Mouse (Mus musculus): Measurements from ENCODE around the gene Pdcd1lg2. TPM values are rescaled to one million over a fixed set of nuclear protein-coding genes. Genes with fewer than 3 reads are reported as not detected.

Gene Pdcd1lg2
- total and polyA plus RNA-seq, 3 experiments = 1.7 to 5.4 TPM; not detected in 1

- H3K27me3 ChIP-seq (ENCODE audit: control insufficient read depth in 1 of 2, insufficient read depth in 2 of 2, low read length in 2 of 2) = no peaks in the 10 kb centered on the region
- TF ChIP-seq ZC3H11A (IDR thresholded peaks at IDR 0.05; ENCODE audit: low read depth, low read length) = no peak
- TF ChIP-seq HCFC1 (IDR thresholded peaks at IDR 0.05; ENCODE audit: low read depth, low read length) = no peak
- TF ChIP-seq TBP (IDR thresholded peaks at IDR 0.05; ENCODE audit: low read depth, low read length) = no peak
- TF ChIP-seq NRF1 (IDR thresholded peaks at IDR 0.05; ENCODE audit: insufficient read depth, low read depth, low read length, poor library complexity, severe bottlenecking) = no peak
- no peak for TF ChIP-seq POLR2A (IDR thresholded peaks at IDR 0.05; ENCODE audit: control insufficient read depth in 1 of 2, insufficient read depth in 1 of 2, low read depth in 1 of 2, low read length in 2 of 2, poor library complexity in 1 of 2)
- TF ChIP-seq KAT2A (conservative IDR thresholded peaks at IDR 0.05; ENCODE audit: low read depth, low read length) = no peak
- no peak for TF ChIP-seq ZNF384 (IDR thresholded peaks at IDR 0.05; ENCODE audit: low read depth, low read length)
- no peak for TF ChIP-seq MAZ (IDR thresholded peaks at IDR 0.05; ENCODE audit: low read depth, low read length)
- TF ChIP-seq POLR2AphosphoS2 (IDR thresholded peaks at IDR 0.05; ENCODE audit: low read length) = no peak
- TF ChIP-seq TAL1 (IDR thresholded peaks at IDR 0.05; ENCODE audit: low read length) = no peak
- 0 out of 2 replicates have a peak, but pooled peaks have one; percentile 20 for TF ChIP-seq ELF1 (IDR thresholded peaks at IDR 0.05; ENCODE audit: low read depth, low read length)
- no peak for TF ChIP-seq CTCF (IDR thresholded peaks at IDR 0.05 in 2 of 3, conservative IDR thresholded peaks at IDR 0.05 in 1 of 3; ENCODE audit: control insufficient read depth in 1 of 3, insufficient read depth in 1 of 3, low read depth in 2 of 3, low read length in 3 of 3, poor library complexity in 1 of 3, severe bottlenecking in 1 of 3)
- TF ChIP-seq NELFE (IDR thresholded peaks at IDR 0.05; ENCODE audit: low read depth, low read length) = no peak
- no peak for TF ChIP-seq SIN3A (IDR thresholded peaks at IDR 0.05; ENCODE audit: low read length)
- TF ChIP-seq USF1 (IDR thresholded peaks at IDR 0.05; ENCODE audit: low read depth, low read length) = no peak
- TF ChIP-seq ZKSCAN1 (IDR thresholded peaks at IDR 0.05; ENCODE audit: low read depth, low read length) = no peak
- no peak for TF ChIP-seq UBTF (IDR thresholded peaks at IDR 0.05; ENCODE audit: borderline replicate concordance, insufficient read depth, low read depth, low read length)
- no peak for TF ChIP-seq ETS1 (IDR thresholded peaks at IDR 0.05; ENCODE audit: low read depth, low read length)
- no peak for TF ChIP-seq POLR2AphosphoS5 (IDR thresholded peaks at IDR 0.05; ENCODE audit: borderline replicate concordance, low read depth, low read length)
- TF ChIP-seq MYC (IDR thresholded peaks at IDR 0.05; ENCODE audit: low read depth, low read length) = no peak
- TF ChIP-seq GABPA (IDR thresholded peaks at IDR 0.05; ENCODE audit: low read depth, low read length) = no peak
- peak; percentile 13 to 25; a peak in 1 of 4 replicates for TF ChIP-seq EP300 (IDR thresholded peaks at IDR 0.05; ENCODE audit: low read depth in 1 of 2, low read length in 2 of 2)
- TF ChIP-seq MAX (IDR thresholded peaks at IDR 0.05; ENCODE audit: low read length) = peak; percentile 56; the same call in 1 of the 2 replicates
- TF ChIP-seq ZMIZ1 (IDR thresholded peaks at IDR 0.05; ENCODE audit: low read depth, low read length) = no peak
- TF ChIP-seq USF2 (IDR thresholded peaks at IDR 0.05; ENCODE audit: borderline replicate concordance in 1 of 2, insufficient read depth in 1 of 2, low read depth in 1 of 2, low read length in 2 of 2) = no peak
- TF ChIP-seq CHD2 (IDR thresholded peaks at IDR 0.05; ENCODE audit: low read length) = no peak
- TF ChIP-seq MYB (IDR thresholded peaks at IDR 0.05; ENCODE audit: low read depth, low read length) = no peak
- 0 out of 2 replicates have a peak, but pooled peaks have one; percentile 34 for TF ChIP-seq CHD1 (IDR thresholded peaks at IDR 0.05; ENCODE audit: low read depth, low read length)
- no peak for TF ChIP-seq JUND (IDR thresholded peaks at IDR 0.05; ENCODE audit: low read depth, low read length)
- TF ChIP-seq MAFK (IDR thresholded peaks at IDR 0.05; ENCODE audit: borderline replicate concordance, low read depth, low read length) = no peak
- TF ChIP-seq RAD21 (IDR thresholded peaks at IDR 0.05; ENCODE audit: low read depth, low read length) = no peak
- TF ChIP-seq SMC3 (IDR thresholded peaks at IDR 0.05; ENCODE audit: low read depth, low read length) = no peak
- no peak for TF ChIP-seq MEF2A (IDR thresholded peaks at IDR 0.05; ENCODE audit: extremely low read depth, insufficient replicate concordance, low read depth, low read length, poor library complexity, severe bottlenecking)
- H3K36me3 ChIP-seq (ENCODE audit: control insufficient read depth in 1 of 2, insufficient read depth in 2 of 2, low read length in 2 of 2) = peaks cover 0 to 33% of the 10 kb centered on the region in 2 experiments; a peak in 2 of 4 replicates
- H3K27ac ChIP-seq (ENCODE audit: control insufficient read depth, low read depth, low read length) = peak overlapping the region; percentile 40
- H3K4me3 ChIP-seq (ENCODE audit: control insufficient read depth in 1 of 2, insufficient read depth in 1 of 2, low read depth in 2 of 2, low read length in 2 of 2) = peak overlapping the region in 1 of 2 experiments; percentile 49; a peak in 3 of 4 replicates
- DNase-seq (ENCODE audit: low read depth, low spot score) = peak; percentile 69
- H3K79me2 ChIP-seq (ENCODE audit: control insufficient read depth, insufficient read depth, low read length, poor library complexity) = no peaks in the 10 kb centered on the region
- H3K4me1 ChIP-seq (ENCODE audit: control insufficient read depth in 1 of 2, insufficient read depth in 2 of 2, low read length in 2 of 2) = peaks cover 19 to 31% of the 10 kb centered on the region in 2 experiments
- H3K9ac ChIP-seq (ENCODE audit: control insufficient read depth, low read depth, low read length, poor library complexity, severe bottlenecking) = peak overlapping the region; percentile 37
- H3K9me3 ChIP-seq (replicated peaks; ENCODE audit: insufficient read depth, low read length) = no peaks in the 10 kb centered on the region
Observed at GRCm38 (mm10) chr19:29399786-29400185, 10.9 kb upstream of the Pdcd1lg2 start.

All from MEL (cell line).